Mouse (Mus musculus) layer of hippocampus, adult 9-11 months (tissue): ENCODE measurements around the gene Gm45717.

Experiments used
- DNase-seq: peaks from one replicate; pipeline ENCODE4 v3.0.0; 2022

Gene Gm45717

DNA sequence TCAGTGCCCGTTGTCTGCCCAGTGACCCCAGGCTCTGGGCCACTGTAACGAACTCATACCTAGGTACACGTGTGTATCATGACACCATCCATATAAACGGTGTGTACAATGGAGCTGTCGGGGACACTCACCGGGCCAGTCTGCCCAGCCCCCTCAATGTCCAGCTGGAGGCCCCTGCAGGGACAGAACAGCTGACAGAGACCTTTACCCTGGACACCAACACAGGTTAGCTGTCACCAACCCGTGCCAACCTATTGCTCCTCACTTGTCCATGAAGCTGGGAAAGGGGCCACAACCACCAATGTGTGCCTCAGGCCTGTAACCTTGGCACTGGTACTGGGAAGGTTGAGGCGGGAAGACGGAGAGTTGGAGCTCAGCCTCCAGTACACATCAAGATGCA lies 13.4 kb downstream of the Gm45717 start:
- no peak for DNase-seq

DNA sequence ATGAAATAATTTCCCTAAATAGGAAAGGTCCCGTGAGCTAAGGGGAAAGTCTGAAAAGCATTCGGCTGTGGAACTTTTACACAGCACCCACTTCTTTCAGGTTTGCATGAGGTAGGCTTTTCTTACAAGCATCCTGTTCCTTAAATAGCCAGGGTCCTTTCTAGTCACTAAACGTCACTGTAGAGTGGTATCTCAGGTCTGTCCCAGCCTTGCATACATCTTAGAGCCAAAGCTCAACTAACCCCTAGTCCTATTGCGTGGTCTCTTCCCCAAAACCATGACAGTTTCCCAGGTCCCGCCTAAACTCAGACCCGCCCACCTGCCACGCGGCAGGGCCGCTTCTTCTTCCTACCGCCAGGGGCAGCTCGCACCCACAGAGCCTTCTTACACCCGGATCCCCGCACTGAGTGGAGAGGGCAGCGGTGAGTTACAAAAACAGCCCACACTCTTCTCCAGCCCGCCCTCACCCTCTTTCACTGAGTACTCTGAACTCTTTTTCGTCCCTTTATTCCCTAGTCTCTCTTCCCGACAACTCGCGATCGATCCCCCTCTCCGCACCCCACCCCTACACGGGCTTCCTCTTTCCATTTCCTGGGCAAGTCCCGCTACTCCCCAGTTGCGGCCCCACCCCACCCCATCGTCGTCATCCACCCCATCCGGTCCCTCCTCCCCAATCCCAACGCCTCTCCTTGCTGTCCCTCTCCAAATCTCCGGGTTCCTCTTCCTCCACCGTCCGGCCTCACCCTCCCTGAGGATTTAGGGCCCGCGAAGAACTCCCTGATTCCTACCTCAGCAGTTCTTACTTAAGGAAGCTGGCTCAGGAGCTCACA lies 14.3 kb downstream of the Gm45717 start, which contains the start of gene Pgghg:
TSS of gene Pgghg (plus strand) at position 170 of the 830 bp plus-strand sequence.
- peak; percentile 66 for DNase-seq

DNA sequence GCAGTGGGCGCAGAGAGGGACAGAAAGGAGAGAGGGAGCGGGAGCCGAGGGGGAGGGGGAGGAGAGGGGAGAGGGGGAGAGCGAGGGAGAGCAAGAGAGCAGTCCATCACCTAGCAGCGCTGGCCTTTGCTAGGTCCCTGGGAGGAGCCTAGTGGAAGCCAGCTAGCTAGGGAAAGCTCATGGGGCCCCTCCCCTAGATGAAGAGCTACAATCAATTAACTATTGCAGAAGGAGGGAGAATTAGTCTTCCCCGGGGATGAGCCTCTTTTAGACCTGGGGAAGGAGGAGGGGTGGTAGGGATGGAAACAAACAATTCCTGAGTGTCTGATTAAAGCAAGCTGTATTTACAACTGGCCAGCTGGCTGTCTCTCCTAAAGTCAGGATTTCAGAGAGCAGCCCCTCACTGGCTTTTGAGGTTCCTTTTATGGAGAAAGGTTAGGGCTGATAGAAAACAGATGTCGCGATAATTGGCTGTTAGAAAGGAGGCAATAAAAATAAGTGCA lies 16.0 kb downstream of the Gm45717 start:
- DNase-seq = no peak

DNA sequence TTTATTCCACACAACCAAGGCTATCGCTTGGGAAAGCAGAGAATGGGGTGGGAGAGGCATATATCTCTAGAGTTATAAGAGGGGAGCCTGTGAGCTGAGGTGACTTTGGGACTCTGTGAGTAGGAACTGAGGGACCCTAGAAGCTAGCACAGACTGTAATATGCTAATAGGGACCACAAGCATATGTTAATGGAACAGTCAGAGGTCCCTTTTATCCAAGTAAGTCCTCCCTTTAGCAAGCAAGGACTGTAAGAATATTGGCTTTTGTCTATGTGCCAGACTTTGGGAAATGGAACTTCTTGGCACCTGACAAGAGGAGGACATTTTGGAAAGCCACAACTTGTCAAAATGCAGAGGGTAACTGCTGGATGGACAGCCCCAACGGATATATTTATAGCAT lies 16.8 kb downstream of the Gm45717 start:
- DNase-seq = no peak

DNA sequence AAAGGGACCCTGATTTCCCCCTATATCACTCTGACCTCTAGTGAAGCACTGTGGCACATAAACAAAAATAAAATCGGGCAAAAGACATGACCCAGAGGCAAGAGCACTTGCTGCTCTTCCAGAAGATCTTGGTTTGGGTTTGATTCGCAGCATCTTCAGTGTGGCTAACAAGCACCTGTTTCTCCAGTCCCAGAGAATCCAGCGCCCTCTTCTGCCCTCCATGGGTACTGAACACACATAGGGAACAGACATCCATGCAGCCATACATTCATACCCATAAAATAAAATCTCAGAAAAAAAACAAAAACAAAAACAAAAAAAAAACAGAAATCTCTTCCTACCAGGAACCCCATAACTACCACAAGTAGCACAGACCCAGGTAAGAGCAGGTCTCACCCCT lies 17.3 kb downstream of the Gm45717 start:
- no peak for DNase-seq

DNA sequence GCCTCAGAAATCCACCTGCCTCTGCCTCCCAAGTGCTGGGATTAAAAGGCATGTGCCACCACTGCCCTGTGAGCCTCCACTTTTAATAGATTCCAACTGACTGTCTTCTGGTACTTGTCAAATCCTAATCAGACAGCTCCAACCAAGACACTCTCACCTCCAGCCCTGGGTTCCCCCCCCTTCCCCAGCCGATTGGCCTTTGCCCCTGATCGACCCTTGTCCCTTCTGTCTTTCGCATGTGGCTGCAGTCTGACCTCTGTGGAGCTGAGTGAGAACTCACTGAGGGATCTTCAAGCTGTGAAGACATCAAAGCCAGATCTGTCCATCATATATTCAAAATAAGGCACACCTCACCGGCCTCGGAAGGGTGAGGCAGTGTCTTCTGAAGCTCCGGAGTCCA lies 28.6 kb downstream of the Gm45717 start:
- no peak for DNase-seq

DNA sequence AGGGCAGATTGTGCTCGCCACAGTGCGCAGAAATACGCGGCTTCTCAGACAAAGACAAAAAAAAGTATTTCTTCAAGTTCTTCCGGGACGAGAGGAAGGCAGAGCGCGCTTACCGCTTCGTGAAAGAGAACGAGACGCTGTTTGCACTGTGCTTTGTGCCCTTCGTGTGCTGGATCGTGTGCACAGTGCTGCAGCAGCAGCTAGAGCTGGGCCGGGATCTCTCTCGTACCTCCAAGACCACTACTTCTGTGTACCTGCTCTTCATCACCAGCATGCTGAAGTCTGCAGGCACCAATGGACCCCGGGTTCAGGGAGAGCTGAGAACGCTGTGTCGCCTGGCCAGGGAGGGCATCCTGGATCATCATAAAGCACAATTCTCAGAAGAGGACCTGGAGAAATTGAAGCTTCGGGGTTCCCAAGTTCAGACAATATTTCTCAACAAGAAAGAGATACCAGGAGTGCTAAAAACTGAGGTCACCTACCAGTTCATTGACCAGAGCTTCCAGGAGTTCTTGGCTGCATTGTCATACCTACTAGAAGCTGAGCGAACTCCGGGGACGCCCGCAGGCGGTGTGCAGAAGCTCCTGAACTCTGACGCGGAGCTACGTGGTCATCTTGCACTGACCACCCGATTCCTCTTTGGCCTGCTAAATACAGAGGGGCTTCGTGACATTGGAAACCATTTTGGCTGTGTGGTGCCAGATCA lies 32.5 kb downstream of the Gm45717 start:
- no peak for DNase-seq

DNA sequence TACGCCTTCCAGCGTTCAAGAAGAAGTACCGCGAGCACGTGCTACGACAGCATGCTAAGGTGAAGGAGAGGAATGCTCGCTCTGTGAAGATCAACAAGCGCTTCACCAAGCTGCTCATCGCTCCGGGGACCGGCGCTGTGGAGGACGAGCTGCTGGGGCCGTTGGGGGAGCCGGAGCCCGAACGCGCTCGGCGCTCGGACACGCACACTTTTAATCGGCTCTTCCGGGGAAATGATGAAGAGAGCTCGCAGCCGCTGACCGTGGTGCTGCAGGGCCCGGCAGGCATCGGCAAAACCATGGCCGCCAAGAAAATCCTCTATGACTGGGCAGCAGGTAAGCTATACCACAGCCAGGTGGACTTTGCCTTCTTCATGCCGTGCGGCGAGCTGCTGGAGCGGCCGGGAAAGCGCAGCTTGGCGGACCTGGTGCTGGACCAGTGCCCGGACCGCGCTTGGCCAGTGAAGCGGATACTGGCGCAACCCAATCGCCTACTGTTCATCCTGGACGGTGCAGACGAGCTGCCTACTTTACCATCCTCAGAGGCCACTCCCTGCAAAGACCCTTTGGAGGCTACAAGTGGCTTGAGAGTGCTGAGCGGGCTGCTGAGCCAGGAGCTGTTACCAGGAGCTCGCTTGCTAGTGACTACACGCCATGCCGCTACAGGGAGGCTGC lies 33.2 kb downstream of the Gm45717 start:
- no peak for DNase-seq

DNA sequence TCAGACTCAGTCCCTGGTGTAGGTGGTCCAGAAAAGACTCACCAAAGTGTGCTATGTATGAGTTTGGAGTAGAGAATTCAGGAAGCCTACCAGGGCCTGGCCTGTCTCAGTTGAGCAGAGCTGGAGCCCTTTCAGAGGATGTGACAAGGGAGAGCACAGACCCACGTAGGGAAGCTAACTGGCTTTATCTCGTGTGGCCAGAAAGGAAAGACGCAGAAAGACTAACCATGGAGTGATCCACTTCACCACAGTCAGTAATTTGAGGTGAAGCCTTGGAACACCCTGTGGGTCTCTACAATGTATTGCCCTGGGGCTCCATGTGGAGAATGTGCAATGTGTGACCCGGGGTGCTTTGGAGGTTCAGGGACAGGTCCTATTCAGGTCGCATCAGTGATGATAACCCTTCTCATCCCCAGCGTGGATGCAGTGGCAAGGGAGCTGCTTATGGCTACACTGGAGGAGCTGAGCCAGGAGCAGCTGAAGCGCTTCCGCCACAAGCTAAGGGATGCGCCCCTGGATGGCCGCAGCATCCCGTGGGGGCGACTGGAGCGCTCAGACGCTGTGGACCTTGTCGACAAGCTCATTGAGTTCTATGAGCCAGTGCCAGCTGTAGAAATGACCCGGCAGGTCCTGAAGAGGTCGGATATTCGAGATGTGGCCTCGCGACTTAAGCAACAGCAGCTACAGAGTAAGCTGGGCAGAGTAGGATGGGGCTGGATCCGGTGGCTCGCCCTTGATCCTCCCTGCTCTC lies 34.3 kb downstream of the Gm45717 start:
- no peak for DNase-seq

DNA sequence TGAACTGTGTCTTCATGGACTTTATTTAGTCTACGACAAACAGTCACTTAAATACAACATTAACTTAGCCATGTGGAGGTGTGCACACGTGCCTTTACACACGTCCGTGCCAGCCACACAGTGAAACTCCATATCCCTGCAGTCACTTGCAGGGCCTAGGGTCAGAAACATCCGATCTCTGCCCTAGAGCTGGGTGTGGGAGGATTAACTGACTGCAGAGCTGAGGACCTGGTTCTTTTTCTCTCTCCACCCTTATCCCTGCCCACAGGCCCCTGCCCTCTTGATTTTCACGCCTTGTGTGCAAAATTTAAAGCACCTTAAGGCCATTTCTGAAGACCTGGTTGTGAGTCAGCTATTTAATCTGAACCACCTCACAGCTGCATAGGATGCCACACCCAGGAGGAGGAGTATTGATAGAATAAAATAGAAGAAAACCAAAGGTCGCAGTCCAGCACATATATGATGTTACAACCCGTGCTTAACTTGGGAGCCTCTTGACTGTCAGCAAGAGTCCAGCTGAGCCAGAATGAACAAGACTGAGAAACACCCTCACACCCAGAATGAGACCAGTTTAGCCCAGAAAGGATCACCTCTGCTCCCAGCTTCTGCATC lies 35.2 kb downstream of the Gm45717 start, which contains the start of gene Nlrp6:
TSS of gene Nlrp6 (plus strand) at position 485 of the 612 bp plus-strand sequence.
- DNase-seq = no peak

DNA sequence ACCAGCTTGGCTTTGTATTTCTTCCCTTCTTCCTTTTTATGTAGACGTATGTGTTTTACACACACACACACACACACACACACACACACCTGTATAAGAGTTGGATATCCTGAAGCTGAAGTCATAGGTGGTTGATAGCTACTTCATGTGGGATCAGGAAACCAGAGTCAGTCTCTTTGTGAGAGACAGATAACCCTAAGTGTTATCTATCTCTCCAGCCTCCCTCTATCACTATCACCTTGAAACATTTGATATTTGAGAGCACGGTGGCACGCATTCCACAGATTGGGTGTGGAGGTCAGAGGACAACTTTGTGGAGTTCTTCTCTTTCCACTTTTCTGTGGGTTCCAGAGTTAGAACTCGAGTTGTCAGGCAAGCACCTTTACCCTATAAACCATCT lies 35.8 kb downstream of the Gm45717 start:
- DNase-seq = no peak

DNA sequence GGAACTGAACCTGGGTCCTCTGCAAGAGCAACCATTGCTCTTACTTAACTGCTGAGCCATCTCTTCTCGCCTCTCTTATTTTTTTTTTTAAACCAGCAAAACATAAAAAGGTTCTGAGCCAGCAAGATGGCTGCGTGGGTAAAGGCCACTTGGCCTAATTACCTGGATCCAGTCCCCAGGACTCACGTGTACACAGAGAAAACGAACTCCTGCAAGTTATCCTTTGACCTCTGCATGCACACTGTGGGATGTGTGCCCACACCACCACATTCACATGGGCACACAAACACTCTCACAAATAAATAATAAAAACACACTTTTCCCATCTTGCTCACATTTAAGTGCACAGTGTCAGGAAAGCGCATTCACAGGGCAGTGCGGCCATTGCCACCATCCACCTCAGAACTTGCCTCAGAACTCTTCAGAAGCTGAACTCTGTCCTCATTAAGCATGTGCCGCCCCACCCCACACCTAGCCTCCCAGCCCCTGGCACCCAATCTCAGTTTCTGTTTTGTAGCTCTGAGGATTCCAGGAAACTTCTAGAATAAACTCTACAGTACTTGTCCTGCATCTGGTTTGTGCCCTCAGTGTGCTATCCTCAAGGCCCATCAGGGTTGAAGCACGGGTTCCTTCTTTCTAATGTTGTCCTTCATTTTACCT lies 41.6 kb downstream of the Gm45717 start:
- no peak for DNase-seq

DNA sequence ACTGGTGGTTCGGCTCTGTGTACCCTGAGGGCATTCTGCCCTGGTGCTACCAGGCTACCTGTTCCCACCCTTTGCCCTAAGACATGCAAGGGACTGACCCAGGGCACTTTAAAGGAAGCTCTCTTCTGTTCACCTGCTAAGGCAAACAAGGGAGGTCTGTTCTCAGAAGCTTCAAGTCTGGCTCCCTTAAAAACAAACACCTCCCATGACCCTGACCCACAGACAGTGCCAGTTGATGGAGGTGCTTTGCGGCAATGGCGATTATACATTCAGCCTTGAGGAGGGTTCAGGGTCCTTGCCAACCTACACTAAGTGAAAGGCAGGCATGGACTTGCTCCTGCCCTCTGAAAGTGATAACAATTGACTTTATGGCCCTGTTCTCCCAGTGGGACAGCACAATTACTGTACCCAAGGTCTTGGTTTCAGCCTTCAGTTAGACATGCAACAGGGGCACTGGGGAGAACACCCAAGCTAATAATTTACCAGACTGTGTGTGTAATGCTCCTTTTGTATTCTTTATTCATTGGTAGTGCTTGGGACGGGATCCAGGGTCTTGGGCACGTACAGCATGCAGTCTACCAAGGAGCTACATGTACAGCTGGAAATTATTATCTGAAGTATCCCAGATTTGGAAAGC lies 42.8 kb downstream of the Gm45717 start:
- no peak for DNase-seq

DNA sequence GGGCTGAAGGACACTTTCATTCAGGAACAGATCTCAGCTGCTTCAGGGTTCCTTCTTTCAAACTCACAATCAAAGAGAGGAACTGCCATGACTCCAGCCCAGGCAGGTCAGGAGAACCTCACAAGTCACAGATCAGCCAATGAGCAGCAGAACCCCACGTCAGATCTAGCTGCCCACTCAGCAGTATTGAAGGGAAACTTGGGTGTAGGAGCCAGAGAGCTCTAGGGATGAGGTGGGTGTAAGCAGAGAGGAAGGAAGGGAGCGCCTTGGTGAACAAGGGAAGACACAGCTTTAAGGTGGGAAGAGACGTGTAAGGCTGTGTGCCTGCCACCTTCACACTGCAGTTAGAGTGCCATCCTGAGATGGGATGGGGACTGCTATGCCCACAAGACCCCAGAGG lies 43.4 kb downstream of the Gm45717 start:
- DNase-seq = no peak

DNA sequence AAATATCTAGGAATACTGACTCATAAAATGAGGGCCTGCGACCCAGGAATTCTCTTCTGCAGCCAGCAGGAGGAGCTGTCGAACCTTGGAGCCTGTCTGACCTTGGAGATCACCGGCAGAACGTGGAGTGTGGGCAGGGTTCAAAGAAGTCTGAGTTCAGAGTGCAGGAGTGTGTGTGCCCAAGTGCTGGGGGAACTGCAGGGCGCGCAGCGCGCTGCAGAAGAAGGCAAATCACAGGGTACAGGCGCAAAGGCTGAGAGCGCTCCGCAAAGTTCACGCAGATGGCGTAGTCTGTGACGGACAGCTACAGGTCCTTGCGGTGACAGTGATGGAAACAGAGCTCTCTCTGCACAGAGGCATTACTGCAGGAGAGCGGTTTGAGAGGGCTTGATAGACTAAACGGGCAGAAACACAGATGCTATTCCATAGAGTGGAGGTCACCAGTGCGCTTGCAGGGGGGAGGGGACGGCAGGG lies 47.1 kb downstream of the Gm45717 start:
- no peak for DNase-seq

DNA sequence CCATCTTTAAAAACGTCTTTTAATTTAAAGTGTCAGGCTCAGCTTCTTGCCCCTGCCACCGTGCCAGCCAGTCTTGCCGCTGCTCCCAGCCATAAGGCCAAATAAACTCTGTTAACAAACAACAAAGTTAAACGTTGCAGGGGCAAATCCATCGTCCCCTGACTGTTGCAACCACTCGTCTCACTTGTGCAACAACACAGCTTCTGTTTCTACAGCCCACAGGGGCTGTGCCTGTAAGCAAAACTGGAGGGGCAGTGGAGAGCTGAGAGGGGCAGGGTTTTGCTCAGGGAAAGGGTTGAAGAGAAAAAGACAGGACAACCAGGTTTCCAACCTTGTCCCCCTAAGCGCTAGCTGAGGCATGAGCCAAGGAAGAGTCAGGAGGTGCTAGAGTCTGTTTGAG lies 47.6 kb downstream of the Gm45717 start:
- DNase-seq = no peak

DNA sequence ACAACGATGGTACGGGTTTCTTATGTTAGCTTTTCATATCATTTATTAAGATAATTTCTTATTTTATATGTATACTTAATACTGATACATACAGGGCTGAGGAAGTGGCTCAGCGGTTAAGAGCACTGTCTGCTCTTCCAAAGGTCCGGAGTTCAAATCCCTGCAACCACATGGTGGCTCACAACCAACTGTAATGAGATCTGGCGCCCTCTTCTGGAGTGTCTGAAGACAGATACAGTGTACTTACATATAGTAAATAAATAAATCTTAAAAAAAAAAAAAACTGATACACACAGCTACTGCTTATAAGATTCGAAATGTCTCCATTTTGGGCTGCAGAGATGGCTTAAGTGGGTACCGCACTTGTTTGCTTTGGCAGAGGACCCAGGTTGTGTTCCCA lies 48.0 kb downstream of the Gm45717 start:
- no peak for DNase-seq

DNA sequence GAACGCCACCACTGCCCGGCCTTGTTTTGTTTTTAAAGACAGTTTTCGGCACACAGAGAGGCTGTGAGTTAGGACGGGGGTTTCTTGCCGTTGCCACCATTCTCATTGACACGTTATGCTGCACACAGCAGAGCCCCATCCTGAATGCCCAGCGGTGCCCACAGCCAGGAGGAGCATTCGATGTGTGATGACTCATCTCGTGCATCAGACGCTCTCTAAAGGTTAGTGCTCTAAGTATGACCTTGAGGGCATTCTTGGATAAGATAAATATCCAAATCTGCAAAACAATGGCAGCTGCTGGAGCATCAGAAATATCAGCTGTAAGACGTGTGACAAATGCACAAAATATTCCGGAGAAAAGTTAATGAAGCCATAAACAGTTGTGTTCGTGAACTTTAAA lies 48.6 kb downstream of the Gm45717 start:
- no peak for DNase-seq

DNA sequence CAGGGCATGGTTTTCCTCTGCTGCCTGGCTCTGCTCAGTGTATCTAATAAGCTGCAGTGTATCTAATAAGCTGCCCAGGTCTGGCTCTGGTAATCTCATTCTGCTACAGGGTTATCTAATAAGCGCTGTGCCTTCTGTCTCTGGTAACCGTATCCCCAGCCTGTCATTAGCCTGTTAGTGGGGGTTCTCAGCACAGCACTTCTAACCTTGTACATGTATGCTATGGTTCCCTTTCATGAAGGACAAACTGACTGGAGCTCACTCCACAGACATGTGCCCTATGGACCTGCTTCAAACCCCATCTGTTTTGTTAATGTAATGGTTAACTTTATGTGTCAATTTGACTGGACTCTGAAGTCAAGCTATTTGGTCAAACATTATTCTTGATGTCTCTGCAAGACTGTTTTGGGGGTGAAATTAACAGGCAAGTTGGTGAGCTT lies 50.1 kb downstream of the Gm45717 start:
- DNase-seq = no peak

DNA sequence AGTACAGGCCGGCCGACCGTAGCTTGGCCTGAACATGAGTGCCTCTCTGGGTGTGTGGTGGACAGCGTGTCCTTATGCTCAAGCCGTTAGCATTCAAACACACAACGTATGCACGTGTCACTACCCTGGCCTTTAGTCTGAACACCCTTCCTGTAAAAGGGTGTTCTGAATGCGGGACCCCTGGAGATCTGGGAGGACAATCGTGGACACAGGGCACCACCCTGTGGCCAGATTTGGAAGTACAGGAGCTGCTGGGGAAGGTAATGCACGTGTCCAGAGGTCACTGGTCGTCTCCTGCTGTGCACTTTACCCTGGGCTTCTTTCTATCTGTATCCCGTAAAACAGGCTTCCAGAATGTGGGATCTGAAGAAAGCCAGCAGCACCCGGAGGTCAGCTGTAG lies 52.5 kb downstream of the Gm45717 start:
- peak; percentile 48 for DNase-seq
